Mouse (Mus musculus) embryonic fibroblast, embryonic 13.5 days (primary cell): Measurements from ENCODE around the gene Tagln3.

Source experiments
- CTCF ChIP-seq: IDR thresholded peaks from 2 replicates; pipeline ENCODE4 v1.5.1; 2011; ENCODE audit warnings: mild to moderate bottlenecking, control low read depth, low read length, moderate library complexity, borderline replicate concordance; ENCODE audit not compliant: insufficient read depth
- POLR2A ChIP-seq: IDR thresholded peaks from 2 replicates; pipeline ENCODE4 v1.6.1; 2011; ENCODE audit warnings: low read depth, mild to moderate bottlenecking, control low read depth, low read length, moderate library complexity

DNA sequence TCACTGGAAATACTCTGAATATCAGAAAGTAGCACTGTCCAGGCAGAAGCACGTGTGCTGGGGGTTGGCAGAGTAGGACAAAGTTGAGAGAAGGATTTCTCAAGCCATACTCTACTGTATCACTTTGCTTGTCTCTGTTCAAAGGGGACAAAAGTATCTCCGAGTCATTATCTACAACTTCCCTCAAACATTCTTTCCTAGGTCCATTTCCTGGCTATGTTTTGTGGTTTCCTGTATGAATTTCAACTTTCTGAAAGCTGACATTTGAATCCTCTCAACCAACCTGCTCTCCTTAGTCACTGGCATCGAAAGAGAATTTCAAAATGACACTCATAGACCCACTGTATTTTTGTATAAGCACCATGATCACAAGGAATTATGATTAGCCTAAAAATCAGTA is 56.2 kb downstream of the Tagln3 start:
- TF ChIP-seq POLR2A = no peak
- no peak for TF ChIP-seq CTCF
